Mouse (Mus musculus): Measurements from ENCODE around the gene Unc13d. TPM values are rescaled to one million over a fixed set of nuclear protein-coding genes. Genes with fewer than 3 reads are reported as not detected.

The Unc13d gene
- polyA plus RNA-seq, 1 experiment from 2014 or later = 3.1 TPM

DNA sequence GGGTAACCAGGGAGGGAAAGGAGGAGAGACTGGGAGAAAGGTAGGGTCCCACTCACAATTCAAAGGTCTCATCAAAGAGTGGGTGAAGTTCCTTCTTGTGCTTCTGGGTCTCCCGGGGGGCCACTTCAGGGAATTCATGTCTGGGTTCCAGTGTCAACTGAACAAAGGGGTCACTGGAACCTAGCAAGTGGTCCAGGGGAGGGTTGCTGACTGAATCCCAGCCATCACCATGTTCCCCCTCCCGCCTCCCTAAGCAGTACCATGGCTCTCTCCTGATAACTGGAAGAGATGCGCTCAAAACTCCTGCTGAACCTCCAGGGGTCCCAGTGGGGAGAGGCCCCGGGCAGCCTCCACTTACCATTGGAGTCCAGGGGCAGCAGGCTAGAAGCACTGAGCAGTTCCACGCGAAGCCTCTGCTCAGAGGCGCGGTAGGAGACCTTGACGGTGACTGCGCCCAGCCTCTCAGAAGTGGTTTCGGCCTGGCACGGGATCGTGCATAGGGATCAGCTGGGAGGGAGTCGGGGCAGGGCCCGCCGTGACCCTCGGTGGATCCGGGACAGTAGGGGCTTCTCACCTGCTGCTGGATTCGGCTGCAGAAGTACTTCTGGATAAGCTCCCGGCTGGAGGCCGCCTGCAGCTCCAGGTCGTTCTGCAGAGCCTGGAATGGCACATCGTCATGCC, 13.4 kb downstream of the Unc13d start:
- no peak overlapping the region for H3K27ac ChIP-seq
- no peaks in the 10 kb centered on the region for H3K9me3 ChIP-seq
- 63% methylated on average over 23 of the region's 23 CpGs for WGBS
- H3K27me3 ChIP-seq (ENCODE audit: insufficient read depth, poor library complexity, severe bottlenecking) = no peaks in the 10 kb centered on the region
- H3K4me1 ChIP-seq (replicated peaks) = peaks cover 15% of the 10 kb centered on the region
- no peak for DNase-seq (ENCODE audit: low spot score)
- no peak overlapping the region for H3K4me3 ChIP-seq
- H3K36me3 ChIP-seq = peaks cover 42% of the 10 kb centered on the region

DNA sequence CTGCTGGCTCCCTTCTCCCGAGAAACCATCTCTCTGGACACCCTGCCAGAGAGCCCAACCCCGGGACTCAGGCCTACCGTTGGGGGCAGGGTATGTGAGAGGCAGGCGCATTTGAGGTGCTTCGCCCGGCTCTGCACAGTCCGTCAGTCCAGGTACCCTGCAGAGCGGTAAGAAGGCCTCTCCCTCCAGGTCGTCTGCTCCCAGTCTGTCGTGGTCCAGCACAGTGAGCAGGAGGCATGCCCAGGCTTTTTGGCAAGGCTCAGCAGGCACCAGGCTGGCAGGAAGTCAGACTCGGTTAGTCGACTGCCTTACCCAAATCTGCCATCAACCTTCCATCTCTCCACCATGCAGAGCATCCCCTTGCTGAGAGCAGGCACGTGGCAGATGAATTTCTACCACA, 14.2 kb downstream of the Unc13d start:
- Histone ChIP-seq H3K9me3 (no peaks in the 10 kb centered on the region), H3K4me3 (no peak overlapping the region), H3K36me3 (peaks cover 49% of the 10 kb centered on the region), H3K27ac (0 out of 2 replicates have a peak overlapping the region, but pooled peaks have one; percentile 10), H3K27me3 (ENCODE audit: insufficient read depth, poor library complexity, severe bottlenecking) (no peaks in the 10 kb centered on the region), H3K4me1 (replicated peaks) (peaks cover 15% of the 10 kb centered on the region)
- DNase-seq (ENCODE audit: low spot score) = no peak
- WGBS = 71% methylated on average over 13 of the region's 13 CpGs

DNA sequence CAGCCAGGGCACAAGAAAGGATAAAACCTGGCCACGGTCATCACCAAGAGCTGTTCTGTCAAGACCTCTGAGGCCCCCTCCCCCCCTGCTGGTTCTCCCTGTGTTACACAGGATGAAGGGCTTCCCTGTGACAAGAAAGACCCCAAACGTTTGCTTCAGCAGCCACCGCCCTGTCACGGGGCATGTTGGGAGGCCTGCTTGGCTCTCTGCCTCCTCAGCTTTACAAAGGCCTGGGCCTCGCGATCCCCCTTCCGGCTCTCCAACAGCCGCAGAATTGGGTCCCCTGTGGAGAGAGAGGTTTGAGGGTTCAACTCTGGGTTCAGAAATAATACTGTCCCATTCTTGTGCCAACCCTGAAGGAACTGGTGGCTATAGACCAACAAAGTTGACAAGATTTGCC, 15.2 kb downstream of the Unc13d start:
- DNase-seq (ENCODE audit: low spot score) = no peak
- WGBS = 63% methylated on average over 8 of the region's 8 CpGs
- peaks cover 15% of the 10 kb centered on the region for H3K4me1 ChIP-seq (replicated peaks)
- H3K27me3 ChIP-seq (ENCODE audit: insufficient read depth, poor library complexity, severe bottlenecking) = no peaks in the 10 kb centered on the region
- H3K9me3 ChIP-seq = no peaks in the 10 kb centered on the region
- peaks cover 60% of the 10 kb centered on the region for H3K36me3 ChIP-seq
- H3K4me3 ChIP-seq = no peak overlapping the region
- H3K27ac ChIP-seq = 0 out of 2 replicates have a peak overlapping the region, but pooled peaks have one; percentile 24

DNA sequence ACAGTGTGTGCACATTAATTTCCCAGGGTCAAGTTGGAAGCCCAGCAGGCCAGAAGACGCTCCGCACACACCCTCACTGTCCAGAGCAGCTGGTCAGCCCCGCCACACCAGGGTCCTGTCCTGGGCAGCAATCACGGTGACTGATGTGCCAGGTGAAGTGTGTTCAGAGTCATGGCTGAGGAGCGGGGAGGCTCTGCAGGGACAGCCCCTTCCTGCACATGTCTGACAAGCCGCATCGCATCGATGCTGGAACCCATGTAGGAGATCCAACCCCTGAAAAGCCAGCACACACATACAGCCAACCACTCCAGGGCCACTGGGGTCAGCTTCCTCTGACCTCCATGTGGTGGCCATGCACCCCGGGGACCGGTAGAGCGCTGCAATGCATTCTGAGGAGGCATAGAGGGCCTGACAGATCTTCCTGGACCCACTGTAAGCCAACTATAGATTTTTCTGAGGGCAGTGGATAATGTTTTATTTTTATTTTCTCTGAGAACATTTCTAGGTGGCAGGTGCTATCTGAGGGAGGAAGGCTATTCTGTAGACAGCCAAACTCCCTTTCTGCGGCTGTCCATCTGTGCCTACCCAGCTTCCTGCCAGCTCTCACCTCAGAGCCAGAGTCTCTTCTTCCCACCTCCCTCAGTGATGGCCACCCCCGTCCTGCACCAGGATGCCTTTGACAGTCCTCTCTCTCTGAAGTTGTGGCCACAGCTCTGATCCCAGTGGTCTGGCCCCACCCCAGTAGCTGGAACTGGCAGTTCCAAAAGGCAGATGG, 15.9 kb downstream of the Unc13d start:
- no peaks in the 10 kb centered on the region for H3K9me3 ChIP-seq
- WGBS = 86% methylated on average over 13 of the region's 13 CpGs
- no peak for DNase-seq (ENCODE audit: low spot score)

DNA sequence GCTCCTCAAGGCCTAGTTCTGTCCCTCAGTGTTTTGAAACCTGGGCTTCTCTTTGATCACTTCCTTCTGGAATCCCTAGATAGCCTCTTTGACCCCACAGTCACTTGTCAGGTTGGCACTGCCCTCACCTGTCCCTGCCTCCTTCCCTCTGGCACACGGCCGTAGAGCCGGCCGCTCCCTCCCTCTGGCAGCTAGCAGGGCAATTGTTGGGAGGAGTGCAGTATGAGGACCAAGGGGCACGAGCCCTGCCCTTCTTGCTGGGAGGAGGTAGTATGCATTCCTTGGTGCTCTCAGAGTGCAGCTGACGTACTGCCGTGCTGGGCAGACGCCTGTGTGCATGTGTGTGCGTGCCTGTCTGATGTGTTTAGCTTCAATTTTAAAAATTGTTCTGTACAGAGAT, 17.2 kb downstream of the Unc13d start:
- WGBS = 93% methylated on average over 9 of the region's 9 CpGs
- DNase-seq (ENCODE audit: low spot score) = no peak
- Histone ChIP-seq H3K4me1 (replicated peaks) (peaks cover 15% of the 10 kb centered on the region), H3K27ac (no peak overlapping the region), H3K9me3 (no peaks in the 10 kb centered on the region), H3K4me3 (no peak overlapping the region), H3K27me3 (ENCODE audit: insufficient read depth, poor library complexity, severe bottlenecking) (no peaks in the 10 kb centered on the region), H3K36me3 (peaks cover 79% of the 10 kb centered on the region)

More for the DNA sequence above, 15.9 kb downstream of the Unc13d start:
- no peak overlapping the region for H3K4me3 ChIP-seq
- H3K36me3 ChIP-seq = peaks cover 67% of the 10 kb centered on the region
- H3K4me1 ChIP-seq (replicated peaks) = peaks cover 15% of the 10 kb centered on the region
- no peaks in the 10 kb centered on the region for H3K27me3 ChIP-seq (ENCODE audit: insufficient read depth, poor library complexity, severe bottlenecking)
- H3K27ac ChIP-seq = 0 out of 2 replicates have a peak overlapping the region, but pooled peaks have one; percentile 47

DNA sequence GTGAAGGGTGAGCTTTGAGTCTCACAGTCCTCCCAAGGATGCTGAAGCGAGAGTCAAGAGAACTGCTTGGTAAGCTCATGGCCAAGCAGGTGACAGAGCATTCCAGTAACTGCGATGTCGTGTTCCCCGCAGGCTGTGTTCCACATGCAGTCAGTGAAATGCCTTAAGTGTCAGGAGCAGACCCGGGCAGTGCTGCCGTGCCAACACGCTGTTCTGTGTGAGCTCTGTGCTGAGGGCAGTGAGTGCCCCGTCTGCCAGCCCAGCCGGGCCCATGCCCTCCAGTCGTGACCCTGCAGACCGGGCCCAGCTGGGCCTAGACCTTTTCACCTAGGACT, 18.1 kb downstream of the Unc13d start:
- peaks cover 15% of the 10 kb centered on the region for H3K4me1 ChIP-seq (replicated peaks)
- peaks cover 88% of the 10 kb centered on the region for H3K36me3 ChIP-seq
- no peak overlapping the region for H3K4me3 ChIP-seq
- no peak overlapping the region for H3K27ac ChIP-seq
- 96% methylated on average over 11 of the region's 11 CpGs for WGBS
- H3K9me3 ChIP-seq = no peaks in the 10 kb centered on the region
- H3K27me3 ChIP-seq (ENCODE audit: insufficient read depth, poor library complexity, severe bottlenecking) = no peaks in the 10 kb centered on the region
- no peak for DNase-seq (ENCODE audit: low spot score)

DNA sequence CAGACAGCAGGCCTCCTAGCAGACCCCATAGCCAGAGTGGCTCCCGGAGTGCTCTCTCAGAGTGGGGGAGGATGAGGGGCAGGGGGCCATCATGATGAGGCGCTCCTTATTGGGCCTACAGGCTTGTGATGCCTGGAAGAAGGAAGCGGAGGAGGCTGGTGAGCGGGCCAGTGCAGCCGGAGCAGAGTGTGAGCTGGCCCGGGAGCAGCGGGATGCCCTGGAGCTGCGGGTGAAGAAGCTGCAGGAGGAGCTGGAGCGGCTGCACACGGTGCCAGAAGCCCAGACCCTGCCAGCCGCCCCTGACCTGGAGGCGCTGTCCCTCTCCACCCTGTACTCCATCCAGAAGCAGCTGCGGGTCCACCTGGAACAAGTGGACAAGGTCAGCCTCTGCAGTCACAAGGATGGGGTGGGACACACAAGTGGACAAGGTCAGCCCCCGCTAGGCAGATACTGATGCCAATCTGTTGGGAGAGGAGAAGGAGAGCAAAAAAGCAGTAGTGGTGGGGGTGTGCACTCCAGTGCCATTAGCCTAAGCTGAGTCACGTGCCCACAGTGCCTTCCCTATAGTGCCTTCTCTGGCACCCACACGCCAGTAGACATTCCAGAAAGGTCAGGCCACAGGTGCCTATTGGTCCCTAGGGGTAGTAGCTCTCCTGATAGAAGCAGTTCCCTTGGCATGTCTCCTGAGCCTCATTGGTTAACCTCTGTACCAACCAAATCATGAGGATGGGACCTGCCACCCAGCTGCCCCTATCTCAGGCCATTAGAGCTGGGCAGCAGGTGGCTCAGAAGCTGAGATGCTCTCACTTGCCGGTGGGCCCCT, 18.7 kb downstream of the Unc13d start:
- H3K4me3 ChIP-seq = no peak overlapping the region
- no peak for DNase-seq (ENCODE audit: low spot score)
- H3K36me3 ChIP-seq = peaks cover 94% of the 10 kb centered on the region
- WGBS = 95% methylated on average over 17 of the region's 17 CpGs
- peaks cover 15% of the 10 kb centered on the region for H3K4me1 ChIP-seq (replicated peaks)
- no peaks in the 10 kb centered on the region for H3K27me3 ChIP-seq (ENCODE audit: insufficient read depth, poor library complexity, severe bottlenecking)
- 0 out of 2 replicates have a peak overlapping the region, but pooled peaks have one; percentile 14 for H3K27ac ChIP-seq
- H3K9me3 ChIP-seq = no peaks in the 10 kb centered on the region

DNA sequence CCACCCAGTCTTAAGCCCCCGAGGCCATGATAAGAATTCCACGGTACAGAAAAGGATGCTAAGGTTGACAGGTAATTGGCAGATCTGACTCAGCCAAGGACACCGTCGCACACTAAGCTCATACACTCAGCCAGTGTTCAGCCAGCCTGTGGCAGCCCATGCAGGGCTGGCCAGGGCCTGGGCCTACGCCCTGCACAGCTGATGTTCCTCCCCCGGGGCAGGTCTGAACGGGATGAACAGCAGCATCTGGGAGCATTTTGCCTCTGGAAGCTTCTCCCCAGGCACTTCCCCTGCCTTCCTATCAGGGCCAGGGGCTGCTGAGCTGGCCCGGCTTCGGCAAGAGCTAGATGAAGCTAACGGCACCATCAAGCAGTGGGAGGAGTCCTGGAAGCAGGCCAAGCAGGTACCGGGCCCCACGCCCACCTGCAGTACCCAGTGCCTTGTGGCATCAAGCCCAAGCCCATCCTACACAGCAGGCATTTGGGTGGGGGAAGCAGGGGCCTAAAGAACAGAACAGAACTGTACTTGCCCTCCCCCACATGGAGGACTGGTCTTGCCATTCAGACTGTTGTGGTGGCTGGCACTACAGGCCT, 19.6 kb downstream of the Unc13d start:
- 88% methylated on average over 12 of the region's 12 CpGs for WGBS
- H3K4me3 ChIP-seq = no peak overlapping the region
- peaks cover 8% of the 10 kb centered on the region for H3K4me1 ChIP-seq (replicated peaks)
- H3K36me3 ChIP-seq = peaks cover 100% of the 10 kb centered on the region
- H3K9me3 ChIP-seq = no peaks in the 10 kb centered on the region
- no peaks in the 10 kb centered on the region for H3K27me3 ChIP-seq (ENCODE audit: insufficient read depth, poor library complexity, severe bottlenecking)
- no peak overlapping the region for H3K27ac ChIP-seq
- DNase-seq (ENCODE audit: low spot score) = no peak

DNA sequence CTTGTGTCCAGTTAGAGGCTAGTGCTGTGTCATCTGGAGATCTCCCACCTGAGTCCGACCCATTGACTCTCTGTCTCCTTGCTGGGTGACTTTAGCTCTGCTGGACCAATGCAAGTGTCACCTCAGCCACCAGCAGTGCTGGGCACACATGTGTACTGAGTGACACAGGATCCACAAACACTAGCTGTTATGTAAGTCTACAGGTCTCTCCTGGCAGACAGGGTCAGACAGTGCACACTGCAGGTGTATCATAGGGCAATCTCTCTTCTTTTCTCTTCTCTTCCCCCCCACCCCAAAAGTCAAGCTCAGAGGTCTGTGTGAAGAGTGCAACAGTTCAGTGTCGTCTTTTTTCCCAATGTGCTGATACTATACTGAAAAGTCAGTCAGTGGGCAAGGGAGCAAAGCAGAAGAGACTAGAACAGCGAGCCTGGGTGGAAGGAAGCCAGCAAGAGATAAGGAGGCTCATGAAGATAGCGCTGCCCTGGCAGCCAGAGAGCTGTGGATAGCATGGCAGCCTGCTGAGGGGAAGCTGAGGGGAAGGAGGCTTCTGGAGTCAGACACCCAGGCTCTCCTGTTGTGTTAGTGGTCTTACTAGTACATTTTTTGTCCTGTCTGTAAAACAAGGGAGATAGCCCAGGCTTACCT, 20.4 kb downstream of the Unc13d start:
- Histone ChIP-seq H3K4me1 (replicated peaks) (peaks cover 3% of the 10 kb centered on the region), H3K36me3 (peaks cover 100% of the 10 kb centered on the region), H3K27ac (no peak overlapping the region), H3K4me3 (no peak overlapping the region), H3K9me3 (no peaks in the 10 kb centered on the region), H3K27me3 (ENCODE audit: insufficient read depth, poor library complexity, severe bottlenecking) (no peaks in the 10 kb centered on the region)
- 87% methylated on average over 4 of the region's 4 CpGs for WGBS
- DNase-seq (ENCODE audit: low spot score) = no peak

DNA sequence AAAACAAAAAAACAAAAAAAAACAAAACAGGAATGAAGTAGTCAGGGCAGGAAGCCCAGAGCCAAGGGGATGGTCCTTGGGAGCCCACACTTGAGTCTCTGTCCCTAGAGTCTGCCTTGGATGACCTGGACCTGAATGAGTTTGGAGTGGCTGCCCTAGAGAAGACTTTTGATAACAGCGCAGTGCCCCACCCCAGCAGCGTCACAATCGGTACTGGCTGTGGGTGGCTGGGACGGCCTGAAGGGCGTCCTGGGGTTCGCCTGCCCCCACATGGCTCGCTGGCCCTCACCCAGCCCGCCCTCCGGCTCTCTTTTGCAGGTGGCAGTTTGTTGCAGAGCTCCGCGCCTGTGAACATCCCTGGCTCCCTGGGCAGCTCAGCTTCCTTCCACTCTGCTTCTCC, 21.9 kb downstream of the Unc13d start:
- Histone ChIP-seq H3K36me3 (peaks cover 100% of the 10 kb centered on the region), H3K27ac (no peak overlapping the region), H3K9me3 (no peaks in the 10 kb centered on the region), H3K4me3 (no peak overlapping the region), H3K4me1 (replicated peaks) (no peaks in the 10 kb centered on the region), H3K27me3 (ENCODE audit: insufficient read depth, poor library complexity, severe bottlenecking) (no peaks in the 10 kb centered on the region)
- 94% methylated on average over 11 of the region's 11 CpGs for WGBS
- no peak for DNase-seq (ENCODE audit: low spot score)

DNA sequence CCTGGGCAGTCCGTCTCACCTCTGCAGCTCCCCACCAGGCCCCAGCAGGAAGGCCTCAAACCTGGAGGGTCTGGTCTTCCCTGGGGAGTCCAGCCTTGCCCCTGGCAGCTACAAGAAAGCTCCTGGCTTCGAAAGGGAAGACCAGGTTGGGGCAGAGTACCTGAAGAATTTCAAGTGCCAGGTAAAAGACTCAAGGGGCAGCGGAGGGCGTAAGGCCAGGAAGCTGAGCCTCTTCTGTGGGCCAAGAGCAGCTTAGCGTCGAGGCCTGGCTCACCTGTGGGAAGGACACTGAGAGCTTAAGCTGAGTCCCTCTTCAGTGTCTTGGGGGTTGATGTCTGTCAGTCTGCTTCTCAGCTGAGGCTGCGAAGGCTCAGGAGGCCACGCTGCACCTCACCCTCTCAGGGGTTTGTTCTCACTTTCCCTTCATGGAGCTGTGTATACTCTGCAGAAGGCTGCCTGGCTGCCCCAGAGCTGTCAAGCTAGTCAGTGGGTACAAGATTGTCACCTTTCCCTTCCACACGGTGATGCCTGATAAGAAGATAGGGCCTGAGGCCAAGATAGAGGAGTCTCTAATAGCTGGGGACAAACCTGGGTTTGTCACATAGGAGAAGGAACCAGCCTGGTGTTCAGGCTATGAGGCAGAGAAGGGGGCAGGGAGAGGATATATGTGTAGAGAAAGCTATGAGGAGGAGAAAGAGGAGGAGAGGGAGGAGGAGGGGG, 24.1 kb downstream of the Unc13d start:
- no peak overlapping the region for H3K4me3 ChIP-seq
- no peak for DNase-seq (ENCODE audit: low spot score)
- H3K9me3 ChIP-seq = no peaks in the 10 kb centered on the region; the same call in 1 of the 2 replicates
- WGBS = 96% methylated on average over 9 of the region's 9 CpGs
- H3K27me3 ChIP-seq (ENCODE audit: insufficient read depth, poor library complexity, severe bottlenecking) = no peaks in the 10 kb centered on the region
- H3K36me3 ChIP-seq = peaks cover 100% of the 10 kb centered on the region
- H3K27ac ChIP-seq = no peak overlapping the region
- no peaks in the 10 kb centered on the region for H3K4me1 ChIP-seq (replicated peaks)

DNA sequence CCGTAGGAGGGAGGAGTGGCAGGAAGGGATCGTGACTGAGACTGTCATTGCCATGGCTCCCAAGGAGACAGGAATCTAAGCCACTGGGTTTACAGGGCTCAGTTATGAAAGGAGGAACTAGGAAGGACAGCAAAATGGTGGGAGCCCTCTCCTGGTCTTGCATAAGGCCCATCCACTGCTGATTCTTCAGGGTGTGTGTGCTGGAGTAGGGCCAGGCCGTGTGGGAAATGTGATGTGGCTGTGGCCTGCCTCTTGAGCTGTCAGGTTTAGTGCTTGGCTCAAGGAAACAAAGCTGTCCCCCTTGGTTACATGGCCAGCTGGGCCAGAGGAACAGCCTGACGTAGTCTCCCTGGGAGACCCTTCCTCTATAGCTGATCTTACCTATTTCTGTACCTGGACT, 27.6 kb downstream of the Unc13d start:
- Histone ChIP-seq H3K36me3 (peaks cover 100% of the 10 kb centered on the region), H3K27me3 (ENCODE audit: insufficient read depth, poor library complexity, severe bottlenecking) (no peaks in the 10 kb centered on the region), H3K4me3 (no peak overlapping the region), H3K27ac (no peak overlapping the region), H3K4me1 (replicated peaks) (no peaks in the 10 kb centered on the region), H3K9me3 (no peaks in the 10 kb centered on the region; the same call in 1 of the 2 replicates)
- WGBS = 91% methylated on average over 4 of the region's 4 CpGs
- DNase-seq (ENCODE audit: low spot score) = no peak
